Mouse (Mus musculus) retina, postnatal 7 days (tissue): ENCODE results near the gene Foxd3.
"Not testable (repeated sequence)": the region's sequence is repeated elsewhere in the genome, so short reads cannot be mapped to it uniquely, and the experiment has no call there.

Experiments
- DNase-seq: peaks from one replicate; pipeline ENCODE4 v3.0.0-alpha.2; 2012; ENCODE audit warnings: low read depth, low spot score

Foxd3 gene

DNA sequence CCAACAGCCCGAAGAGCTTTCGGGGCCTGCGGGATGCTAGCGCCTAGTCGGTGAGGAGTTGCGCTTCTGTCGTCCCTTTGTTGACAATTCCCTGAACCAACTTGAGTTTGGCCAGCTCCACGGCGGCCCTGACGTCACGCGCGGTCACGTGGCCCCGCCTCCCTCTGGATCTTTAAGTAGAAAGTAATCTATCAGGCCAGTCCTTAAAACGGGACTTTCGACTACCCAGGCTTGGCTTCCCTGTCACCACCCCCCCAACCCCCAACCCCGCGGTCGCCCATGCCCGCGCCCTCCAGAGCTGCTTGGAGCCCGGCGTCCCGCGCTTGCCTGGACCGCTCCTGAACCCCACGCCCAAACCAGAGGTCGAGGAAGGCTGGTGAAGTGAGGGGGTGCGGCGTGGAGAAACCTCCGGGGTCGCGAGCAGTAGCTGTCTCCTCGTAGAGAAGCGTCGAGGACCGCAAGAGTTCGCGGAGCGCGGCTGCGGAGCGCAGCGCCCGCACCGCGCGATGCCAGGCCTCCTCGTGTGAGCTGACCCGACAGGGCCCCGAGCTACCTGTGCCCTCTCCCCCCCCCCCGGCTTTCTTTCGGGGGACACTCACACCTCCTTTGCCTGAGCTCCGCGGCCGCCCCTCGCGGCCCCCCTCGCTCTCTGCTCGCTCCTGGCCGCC is at the start of gene Foxd3:
Gene Foxd3, plus strand, starts transcription at position 363 of the 668 bp plus-strand sequence.
- no peak for DNase-seq

GRCm38 (mm10) chr4:99612156-99612555 is 43.9 kb upstream of the Foxd3 start:
- no peak for DNase-seq

- no peak for DNase-seq
Measured at GRCm38 (mm10) chr4:99612609-99613350, 43.3 kb upstream of the Foxd3 start.

GRCm38 (mm10) chr4:99626047-99626844 is 29.9 kb upstream of the Foxd3 start:
- DNase-seq = no peak

GRCm38 (mm10) chr4:99627057-99627456 is 29.0 kb upstream of the Foxd3 start:
- DNase-seq = no peak

- no peak for DNase-seq
Measured at GRCm38 (mm10) chr4:99636038-99636437, 20.1 kb upstream of the Foxd3 start.

DNA sequence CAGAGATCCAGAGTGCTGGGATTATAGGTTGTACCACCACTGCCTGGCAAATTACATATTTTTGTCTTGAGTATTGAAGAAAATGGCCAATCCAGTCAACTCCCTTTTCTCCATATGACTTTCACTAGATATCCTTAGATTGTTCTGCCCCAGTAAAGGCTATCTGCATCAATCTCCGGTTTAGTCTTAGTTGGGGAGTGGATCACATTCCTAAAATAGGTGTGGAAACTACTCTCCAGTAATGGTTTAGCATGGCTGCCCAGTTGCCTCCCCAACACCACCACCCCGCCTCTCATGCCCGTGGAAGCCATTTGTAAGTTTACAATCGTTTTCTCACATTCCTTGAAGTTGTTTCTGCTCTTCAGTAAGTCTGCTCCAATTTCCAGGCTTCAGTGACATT is 19.4 kb upstream of the Foxd3 start:
- DNase-seq = no peak

DNA sequence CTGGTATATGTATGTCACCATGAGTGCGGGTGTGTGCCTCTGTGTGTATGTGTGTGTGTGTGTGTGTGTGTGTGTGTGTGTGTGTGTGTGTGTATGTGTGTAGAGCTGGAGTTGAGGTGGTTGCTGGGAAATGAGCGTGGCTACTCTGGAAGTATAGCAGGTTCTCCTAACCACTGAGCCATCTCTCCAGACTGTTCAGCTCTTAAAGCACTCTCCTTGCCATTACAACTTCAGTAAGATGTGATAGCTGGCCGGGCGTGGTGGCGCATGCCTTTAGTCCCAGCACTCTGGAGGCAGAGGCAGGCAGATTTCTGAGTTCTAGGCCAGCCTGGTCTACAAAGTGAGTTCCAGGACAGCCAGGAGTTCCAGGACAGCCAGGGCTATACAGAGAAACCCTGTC is 15.5 kb upstream of the Foxd3 start:
- not testable (repeated sequence) for DNase-seq

DNA sequence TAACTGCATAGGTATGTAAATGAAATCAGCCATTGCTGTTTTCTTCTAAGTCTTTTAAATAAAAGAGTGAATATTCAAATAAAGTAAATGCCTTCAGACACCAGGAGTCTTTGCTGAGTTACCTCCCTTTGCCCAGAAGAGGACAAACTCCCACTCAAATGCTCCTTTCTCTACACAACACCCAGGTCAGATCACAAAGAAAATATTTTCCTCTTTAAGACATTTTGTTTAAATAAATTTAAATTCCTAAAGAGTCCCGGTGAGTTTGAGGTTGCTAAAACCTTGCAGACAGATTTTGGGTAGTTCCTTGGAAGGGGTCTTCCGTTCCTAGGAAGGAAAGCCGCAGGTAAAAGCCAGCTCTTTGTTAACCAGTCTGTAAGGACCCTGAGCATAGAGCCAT is 14.2 kb upstream of the Foxd3 start:
- no peak for DNase-seq

DNA sequence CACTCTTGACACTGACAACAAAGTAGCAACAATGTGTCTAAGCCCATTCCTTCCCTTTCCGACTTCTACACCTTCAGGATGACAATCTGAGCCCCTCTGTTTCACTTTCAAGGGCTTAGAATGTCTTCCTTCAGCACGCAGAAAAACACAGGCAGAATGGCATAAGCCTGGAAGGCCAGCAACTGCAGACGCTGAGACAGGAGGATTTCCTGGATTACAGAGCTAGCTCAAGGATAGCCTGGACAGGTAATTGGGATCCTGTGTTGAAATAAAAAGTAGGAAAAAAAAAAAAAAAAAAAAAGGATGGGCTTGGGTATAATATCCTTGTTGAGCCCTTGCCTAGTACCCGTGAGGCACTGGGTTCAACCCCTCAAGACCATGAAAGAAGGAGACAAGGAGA is 10.5 kb upstream of the Foxd3 start:
- DNase-seq = no peak

DNA sequence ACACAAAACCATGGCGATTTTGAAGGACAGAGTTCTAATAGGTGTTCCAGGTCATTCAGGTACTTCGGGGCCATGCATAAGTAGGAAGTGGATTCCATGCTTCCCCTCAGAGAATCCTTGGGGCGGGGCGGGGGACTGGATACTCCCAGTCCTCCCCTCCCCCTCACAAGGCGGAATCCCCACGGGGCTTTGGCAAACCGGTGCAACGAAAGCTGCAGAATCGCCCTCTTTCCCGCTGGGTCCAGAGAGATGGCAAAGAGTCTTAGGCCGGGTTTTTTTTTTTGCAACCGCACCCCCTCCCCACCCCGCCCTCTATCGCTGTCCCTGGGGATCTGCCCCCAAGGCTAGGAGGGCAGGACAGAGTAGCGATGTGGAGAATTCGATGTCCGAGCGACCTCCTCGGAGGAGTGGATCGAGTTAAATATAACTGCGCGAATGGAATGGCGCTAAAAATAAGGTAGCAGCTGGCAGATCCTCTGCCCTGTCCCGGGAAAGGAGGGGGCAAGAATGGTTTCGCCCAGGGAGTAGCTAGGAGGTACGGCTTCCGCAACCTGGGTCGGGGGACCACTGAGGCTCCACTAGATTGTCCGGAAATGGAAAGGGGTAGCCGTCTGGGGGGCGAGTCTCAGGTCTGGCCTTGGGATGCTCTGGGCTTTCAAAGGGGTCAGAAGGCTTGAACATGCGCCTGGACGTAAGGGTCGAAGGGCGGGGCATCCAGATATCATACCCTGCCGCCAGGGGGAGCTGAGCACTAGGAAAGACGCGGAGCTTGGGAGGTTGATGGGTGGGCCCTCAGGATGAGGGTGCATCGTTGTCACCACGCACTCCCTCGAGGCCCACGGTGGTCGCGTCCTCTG is 5.8 kb upstream of the Foxd3 start:
- DNase-seq = no peak

- DNase-seq = no peak
Measured at GRCm38 (mm10) chr4:99650945-99651690, 5.0 kb upstream of the Foxd3 start.

- DNase-seq = no peak
Measured at GRCm38 (mm10) chr4:99651823-99652450, 4.2 kb upstream of the Foxd3 start.

DNA sequence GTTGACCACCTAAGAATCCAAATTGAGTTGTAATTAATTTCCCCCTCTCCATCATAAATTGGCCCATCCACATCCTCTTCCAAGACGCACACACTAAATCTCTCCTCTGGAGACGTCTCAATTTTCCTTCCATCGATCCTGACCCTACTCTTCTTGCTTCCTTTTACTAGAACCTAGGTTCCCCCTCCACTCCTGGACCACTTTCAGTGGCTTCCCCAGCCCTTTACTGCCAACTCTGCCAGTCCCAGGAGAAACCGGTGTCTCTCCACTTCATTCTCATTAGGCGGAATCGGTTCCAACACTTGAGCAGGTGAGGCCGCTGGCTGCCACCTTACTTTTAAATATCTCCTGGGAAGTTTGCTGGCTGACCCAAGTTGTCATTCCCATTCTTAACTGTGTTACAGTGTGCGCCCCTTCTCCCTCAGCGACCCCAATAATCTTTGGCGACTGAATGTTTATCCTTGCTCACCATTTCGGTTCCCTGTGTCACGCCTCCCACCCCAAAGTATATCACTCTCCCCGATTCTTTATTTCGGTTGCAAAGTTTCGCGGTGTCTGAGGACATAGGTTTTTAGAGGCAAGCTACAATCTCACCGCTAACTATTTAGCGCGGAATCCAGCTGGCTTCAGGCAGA is 3.4 kb upstream of the Foxd3 start:
- no peak for DNase-seq

DNA sequence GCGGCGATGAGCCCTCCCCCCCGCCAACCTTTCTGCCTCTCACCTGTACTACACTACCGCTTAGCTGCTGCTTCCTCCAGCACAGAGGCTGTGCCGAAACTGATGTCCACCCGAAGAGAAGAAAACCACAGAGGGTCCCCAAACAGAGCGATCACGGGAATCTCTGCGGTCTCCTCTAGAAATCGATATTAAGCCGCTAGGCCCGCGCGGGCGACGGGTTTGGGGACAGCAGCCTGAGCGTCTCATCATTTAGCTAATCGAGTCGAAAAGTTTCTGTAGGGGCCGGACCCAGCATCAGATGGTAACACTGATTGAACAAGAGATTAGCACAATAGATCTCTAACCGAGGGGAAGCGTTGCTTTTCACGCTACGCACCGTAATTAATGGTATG is 2.9 kb upstream of the Foxd3 start:
- no peak for DNase-seq

- no peak for DNase-seq
Measured at GRCm38 (mm10) chr4:99653608-99654221, 2.4 kb upstream of the Foxd3 start.

DNA sequence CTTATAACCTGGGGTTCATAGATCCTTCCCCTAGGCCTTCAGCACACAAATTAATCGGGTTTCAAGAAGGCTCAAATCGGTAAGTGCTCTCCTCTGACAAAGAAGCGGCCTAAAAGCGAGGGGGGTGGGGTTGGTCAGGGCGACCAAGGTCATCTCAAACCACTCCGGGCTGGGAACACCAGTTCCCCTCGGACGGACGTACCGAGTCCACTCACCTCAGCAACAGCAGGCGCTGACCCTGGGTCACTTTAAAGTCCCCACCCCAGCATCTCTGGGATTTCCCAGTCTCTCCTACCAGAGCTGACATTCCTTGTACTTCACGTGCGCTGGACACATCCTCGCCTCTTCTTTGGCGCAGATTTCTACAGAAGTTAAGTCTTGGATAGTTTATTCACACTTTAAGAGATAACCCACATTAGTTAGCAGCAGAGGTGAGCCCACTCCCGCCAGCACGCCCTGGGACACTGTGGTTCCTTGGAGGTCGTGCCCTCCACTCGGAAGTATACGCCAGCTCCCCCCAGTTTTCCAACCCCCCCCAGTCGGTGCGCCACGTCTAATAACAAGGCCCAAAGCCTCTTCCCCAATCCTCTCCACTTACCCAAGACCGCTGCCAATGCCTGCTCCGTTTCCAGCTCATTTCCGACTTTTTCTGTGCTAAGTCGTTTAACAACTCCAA is 1.3 kb upstream of the Foxd3 start:
- no peak for DNase-seq

GRCm38 (mm10) chr4:99656605-99657429 is 718 bp downstream of the Foxd3 start:
- DNase-seq = no peak
